Mouse (Mus musculus): Measurements from ENCODE around the gene Emc1. TPM values are rescaled to one million over a fixed set of nuclear protein-coding genes. Genes with fewer than 3 reads are reported as not detected.

The Emc1 gene
- total and polyA plus RNA-seq, 3 experiments, result 50.3 to 61.3 (median 53.3) TPM

Small RNA genes lying within 50 kb of the gene (microRNA-seq; reads per million reads assigned to microRNA genes)
- gene Gm24245, result 0 to 0.41 reads per million in 2 experiments
- 0 to 1.3 reads per million in 2 experiments for gene Gm25732

Other genes with a start within 250 kb of the Emc1 start
- 100 to 1,000 TPM; 333 to 412 TPM for gene Minos1, start 221.5 kb upstream of the Emc1 start, total RNA-seq (2021)
- 26.7 and 38.9 TPM in 2 replicates for gene Minos1, start 221.5 kb upstream of the Emc1 start, polyA plus RNA-seq (2012; rRNA removed)
- 100 to 1,000 TPM; 312 to 392 TPM for gene Capzb, start 159.7 kb upstream of the Emc1 start, total RNA-seq (2021)
- 140 and 199 TPM in 2 replicates for gene Capzb, start 159.7 kb upstream of the Emc1 start, polyA plus RNA-seq (2012; rRNA removed)
- gene Pqlc2, start 41.9 kb upstream of the Emc1 start, total RNA-seq (2021), result 1 to 10 TPM; 9.2 to 9.5 TPM
- 28.2 and 30.1 TPM in 2 replicates for gene Pqlc2, start 41.9 kb upstream of the Emc1 start, polyA plus RNA-seq (2012; rRNA removed)
- 10 to 100 TPM; 59.7 to 61.3 TPM for gene Akr7a5, start 41.8 kb upstream of the Emc1 start, total RNA-seq (2021)
- gene Akr7a5, start 41.8 kb upstream of the Emc1 start, polyA plus RNA-seq (2012; rRNA removed), result 131 and 157 TPM in 2 replicates
- gene Mrto4, start within 50 bp of the Emc1 start, total RNA-seq (2021), result 10 to 100 TPM; 54.1 to 70.6 TPM
- gene Mrto4, start within 50 bp of the Emc1 start, polyA plus RNA-seq (2012; rRNA removed), result 13.8 and 18.3 TPM in 2 replicates
- 100 to 1,000 TPM; 123 to 184 TPM for gene Ubr4, start within 50 bp of the Emc1 start, total RNA-seq (2021)
- gene Ubr4, start within 50 bp of the Emc1 start, polyA plus RNA-seq (2012; rRNA removed), result 174 and 180 TPM in 2 replicates
- 10 to 100 TPM; 11.5 to 13.2 TPM for gene Iffo2, start 178.0 kb downstream of the Emc1 start, total RNA-seq (2021)
- 6.3 and 6.4 TPM in 2 replicates for gene Iffo2, start 178.0 kb downstream of the Emc1 start, polyA plus RNA-seq (2012; rRNA removed)

Data from adrenal gland, adult 2 months (tissue).